Mouse (Mus musculus) adrenal gland, adult 2 months (tissue): Measurements from ENCODE around the gene Tnr. TPM values are rescaled to one million over a fixed set of nuclear protein-coding genes. Genes with fewer than 3 reads are reported as not detected.
A peak's percentile ranks its signal among the peaks of the same experiment; 100 is the strongest.

Source experiments
- DNase-seq: peaks from one replicate; pipeline ENCODE4 v3.0.0; 2021
- polyA plus RNA-seq: library from polyadenylated mRNA; depleted of rRNA; stranded (reverse); fragments of >200 nt; gene quantifications from 2 replicates; pipeline ENCODE4 v1.2.3, GENCODE M21; 2012
- total RNA-seq, 2 experiments: library from RNA; stranded (reverse); gene quantifications; 2 replicates each; pipeline ENCODE4 v1.2.3; 2021

Gene Tnr
- total and polyA plus RNA-seq, 3 experiments, result 0.97 to 5.2 (median 3.3) TPM

GRCm38 (mm10) chr1:159717016-159717415, 193.4 kb downstream of the Tnr start:
- DNase-seq, result no peak

- no peak for DNase-seq
Measured at GRCm38 (mm10) chr1:159723733-159724132, 200.2 kb downstream of the Tnr start.

DNA sequence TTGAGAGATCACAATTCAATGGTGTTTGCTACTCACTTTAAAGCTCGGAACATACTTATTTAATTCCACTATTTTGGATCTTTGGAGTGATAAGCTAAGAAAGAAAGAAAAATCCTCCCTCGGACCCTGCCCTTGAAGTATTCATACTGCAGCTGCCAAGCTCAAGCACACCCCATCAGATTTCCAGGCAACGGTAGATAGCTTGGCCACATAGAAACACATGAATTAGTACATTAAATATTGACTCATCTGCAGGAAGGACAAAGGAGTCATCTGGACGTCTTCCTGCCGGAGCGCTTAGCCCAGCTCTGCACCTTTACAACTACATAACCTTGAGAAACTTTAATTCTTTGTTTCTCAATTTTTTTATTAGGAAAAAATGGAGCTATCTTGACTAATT, 205.7 kb downstream of the Tnr start:
- DNase-seq, result no peak

GRCm38 (mm10) chr1:159730826-159731225, 207.3 kb downstream of the Tnr start:
- DNase-seq, result peak; percentile 50

DNA sequence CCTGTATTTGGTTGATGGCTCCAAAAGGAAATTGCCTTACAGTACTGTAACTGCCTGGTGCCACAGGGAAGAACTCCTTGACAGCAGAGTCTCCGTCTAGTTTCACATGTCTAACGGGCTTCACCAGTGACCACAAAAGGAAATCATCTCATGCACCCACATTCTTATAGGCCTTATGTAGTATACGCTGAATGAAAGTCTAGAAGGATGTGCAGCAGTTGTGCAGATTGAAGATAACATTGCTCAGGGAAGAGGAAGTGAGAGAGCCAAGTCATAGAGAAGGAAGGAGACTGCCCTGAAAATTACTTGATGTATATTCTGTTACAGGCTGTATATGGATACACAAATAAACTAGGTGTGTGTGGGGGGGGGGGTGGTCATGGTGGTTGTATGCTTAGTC, 211.5 kb downstream of the Tnr start:
- DNase-seq, result no peak

GRCm38 (mm10) chr1:159739478-159739877, 215.9 kb downstream of the Tnr start:
- no peak for DNase-seq

DNA sequence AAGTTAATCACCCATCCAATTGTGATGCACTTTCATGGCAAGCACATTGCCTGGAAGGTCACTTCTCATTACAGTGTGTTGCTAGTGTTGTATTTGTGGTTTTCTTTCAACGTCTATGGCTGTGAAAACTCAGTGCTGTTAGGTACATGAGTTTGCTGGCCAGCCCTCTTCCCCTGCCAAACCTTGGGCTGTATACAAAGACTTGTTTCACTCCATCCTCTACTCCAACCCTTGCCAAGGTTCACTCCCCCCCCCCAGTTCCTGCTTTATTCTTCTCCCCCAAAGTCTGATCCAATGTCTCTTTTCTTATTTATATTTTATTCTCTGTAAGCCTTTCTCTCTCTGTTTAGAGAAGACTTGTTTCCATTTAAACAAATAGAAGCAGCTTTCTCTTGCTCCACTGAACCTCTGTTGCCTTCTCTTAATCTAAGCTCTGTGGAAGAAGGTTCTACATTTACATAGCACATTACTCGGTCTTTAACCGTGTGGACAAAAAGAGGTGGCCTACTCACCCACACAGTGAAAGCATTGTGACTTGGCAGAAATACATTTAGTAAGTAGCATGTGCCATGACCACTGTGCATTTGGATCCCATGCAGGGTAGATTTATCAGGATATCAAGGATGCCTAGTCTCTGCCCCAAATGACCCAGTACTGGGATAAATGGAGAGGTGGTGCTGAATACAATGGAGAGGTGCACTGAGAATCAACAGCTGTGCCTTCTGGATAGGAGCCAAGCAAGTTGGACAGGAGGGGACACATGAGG, 217.9 kb downstream of the Tnr start:
- no peak for DNase-seq

- DNase-seq, result no peak
Measured at GRCm38 (mm10) chr1:159742003-159742274, 218.4 kb downstream of the Tnr start.

GRCm38 (mm10) chr1:159743744-159744253, 220.2 kb downstream of the Tnr start:
- DNase-seq, result no peak

DNA sequence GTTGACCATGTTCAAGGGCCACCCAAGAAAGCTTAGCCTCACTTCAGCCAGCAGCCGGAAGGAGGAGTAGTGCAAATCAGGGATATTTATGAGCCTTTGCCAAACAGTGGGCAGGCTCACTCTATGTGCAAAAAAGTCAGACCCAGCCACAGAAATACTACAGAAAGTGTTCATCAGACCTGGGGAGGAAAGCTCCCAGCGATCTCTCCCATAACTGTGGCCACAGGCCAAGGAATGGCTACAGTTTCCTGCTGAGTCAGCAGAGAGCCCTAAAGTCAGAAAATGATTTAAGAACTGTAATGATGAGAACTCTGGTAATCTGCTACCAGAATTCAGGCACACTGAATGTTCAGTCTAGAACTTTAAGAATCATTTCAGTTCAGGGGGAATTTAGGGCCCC, 221.7 kb downstream of the Tnr start:
- DNase-seq, result no peak

- DNase-seq, result no peak
Measured at GRCm38 (mm10) chr1:159747969-159748368, 224.4 kb downstream of the Tnr start.

DNA sequence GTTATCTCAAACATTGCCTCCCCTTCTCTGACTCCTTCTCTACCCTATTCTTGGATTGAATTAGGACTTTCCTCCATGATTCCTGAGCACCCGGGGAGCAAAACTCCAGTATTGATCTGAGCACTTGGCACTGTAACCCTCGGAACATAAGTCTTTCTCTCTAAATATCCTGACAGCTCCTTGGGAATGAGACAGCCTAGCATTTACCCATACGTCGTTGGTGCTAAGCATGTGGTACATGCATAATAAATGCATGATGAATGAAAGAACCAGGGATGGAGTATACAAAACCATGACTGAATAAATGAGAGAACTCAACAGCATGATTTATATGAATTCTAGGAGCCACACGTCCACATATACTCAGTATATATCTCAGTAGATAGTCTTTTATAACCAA, 226.8 kb downstream of the Tnr start:
- DNase-seq, result no peak

- no peak for DNase-seq
Measured at GRCm38 (mm10) chr1:159750876-159751275, 227.3 kb downstream of the Tnr start.

- no peak for DNase-seq
Measured at GRCm38 (mm10) chr1:159760970-159761369, 237.4 kb downstream of the Tnr start.

GRCm38 (mm10) chr1:159763901-159764300, 240.3 kb downstream of the Tnr start:
- DNase-seq, result no peak

DNA sequence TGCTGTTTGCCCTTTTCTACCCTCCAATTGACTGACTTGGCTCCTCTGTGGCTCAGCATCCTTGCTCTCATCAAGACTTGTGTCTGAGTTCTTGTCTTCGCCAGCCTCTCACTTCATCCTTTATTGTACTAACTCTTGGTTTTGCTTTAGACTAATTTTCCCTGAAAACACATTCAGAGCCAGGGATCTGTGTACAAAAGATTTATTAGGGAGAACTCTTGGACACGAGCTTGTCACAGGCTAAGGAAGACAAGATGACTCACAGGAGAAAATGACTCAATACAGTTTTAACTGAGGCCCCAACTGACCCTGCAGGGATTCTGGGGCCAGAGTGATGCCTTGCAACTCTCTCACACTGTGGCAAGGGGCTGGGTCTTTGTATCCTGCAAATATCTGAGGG, 241.3 kb downstream of the Tnr start:
- DNase-seq, result peak; percentile 22

GRCm38 (mm10) chr1:159769948-159770347, 246.4 kb downstream of the Tnr start:
- DNase-seq, result no peak

DNA sequence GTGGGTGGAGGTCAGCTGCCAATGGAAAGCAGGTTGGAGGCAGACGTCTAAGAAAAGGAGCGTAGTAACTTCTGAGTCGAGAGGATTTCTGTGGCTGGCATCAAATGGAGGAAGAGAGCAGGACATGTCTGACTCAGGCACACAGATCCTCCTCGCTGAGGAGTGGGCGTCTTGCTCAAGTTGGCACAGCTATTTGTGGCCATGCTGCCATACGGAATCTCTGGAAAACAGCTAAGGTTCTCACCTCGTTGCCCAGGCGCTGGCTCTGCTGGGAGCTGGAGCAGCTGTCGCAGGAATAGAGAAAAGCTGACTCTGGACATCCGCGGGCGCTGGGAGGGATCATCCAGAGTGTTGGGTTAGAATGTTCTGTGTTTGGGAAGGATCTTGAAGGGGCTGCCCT, 250.1 kb downstream of the Tnr start:
- DNase-seq, result no peak

DNA sequence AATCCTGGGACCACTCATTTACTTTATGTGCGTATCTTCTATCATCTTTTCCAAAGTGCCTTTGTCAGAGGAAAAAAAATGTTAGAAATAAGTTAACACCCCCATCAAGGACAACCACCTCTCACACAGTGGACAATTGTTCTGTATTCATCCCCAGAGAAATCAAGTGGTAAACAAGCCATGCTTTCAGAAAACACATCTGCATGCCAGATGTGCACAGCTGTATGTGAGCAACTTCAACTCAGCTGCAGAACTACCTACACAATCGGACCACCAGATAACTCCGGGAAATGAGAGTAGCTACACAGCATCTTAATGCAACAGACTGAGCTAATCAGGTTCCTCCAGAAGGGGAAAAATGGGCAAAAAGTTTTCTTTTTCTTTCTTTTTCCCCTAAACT, 251.6 kb downstream of the Tnr start:
- no peak for DNase-seq

GRCm38 (mm10) chr1:159777107-159777506, 253.5 kb downstream of the Tnr start:
- DNase-seq, result no peak

DNA sequence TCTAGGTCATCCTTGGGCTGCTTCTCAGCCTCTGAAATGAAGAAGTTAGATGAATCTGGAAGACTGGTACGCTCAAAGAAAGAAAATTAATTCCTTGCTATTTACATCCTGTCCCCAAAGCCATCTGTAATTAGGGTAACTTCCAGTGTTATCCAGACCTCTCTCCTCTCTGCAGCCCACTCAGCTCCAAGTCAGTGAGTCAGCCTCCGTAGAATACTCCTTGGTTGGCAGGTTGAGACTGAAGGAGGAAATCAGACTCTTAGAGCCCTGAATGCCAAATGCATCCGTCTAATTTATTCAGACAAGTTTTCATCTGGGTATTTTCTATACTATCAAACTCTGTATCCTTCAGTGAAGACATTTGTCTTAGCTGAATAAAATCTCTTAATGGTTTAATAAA, 255.9 kb downstream of the Tnr start:
- DNase-seq, result no peak

GRCm38 (mm10) chr1:159783842-159784241, 260.3 kb downstream of the Tnr start:
- DNase-seq, result peak; percentile 35

DNA sequence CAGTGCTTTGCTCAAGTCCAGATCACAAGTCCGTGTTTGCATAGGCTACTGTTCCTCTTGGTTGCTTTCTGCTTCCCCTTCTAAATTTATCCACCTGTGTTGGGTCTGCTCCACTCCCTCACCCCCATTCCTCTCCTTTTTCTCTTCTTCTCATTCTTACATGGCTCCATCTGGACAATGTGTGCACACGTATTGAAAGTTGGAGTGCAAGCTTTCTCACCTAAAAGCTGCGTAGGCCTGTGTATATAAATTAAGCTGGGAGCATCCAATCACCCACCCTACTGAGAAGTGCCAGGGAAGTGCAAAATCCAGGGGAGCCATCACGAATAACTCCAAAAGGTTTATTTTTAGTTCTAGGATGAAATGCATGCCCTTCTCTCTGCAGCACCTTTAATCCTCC, 264.7 kb downstream of the Tnr start:
- DNase-seq, result no peak

- DNase-seq, result no peak
Measured at GRCm38 (mm10) chr1:159792546-159792945, 269.0 kb downstream of the Tnr start.

DNA sequence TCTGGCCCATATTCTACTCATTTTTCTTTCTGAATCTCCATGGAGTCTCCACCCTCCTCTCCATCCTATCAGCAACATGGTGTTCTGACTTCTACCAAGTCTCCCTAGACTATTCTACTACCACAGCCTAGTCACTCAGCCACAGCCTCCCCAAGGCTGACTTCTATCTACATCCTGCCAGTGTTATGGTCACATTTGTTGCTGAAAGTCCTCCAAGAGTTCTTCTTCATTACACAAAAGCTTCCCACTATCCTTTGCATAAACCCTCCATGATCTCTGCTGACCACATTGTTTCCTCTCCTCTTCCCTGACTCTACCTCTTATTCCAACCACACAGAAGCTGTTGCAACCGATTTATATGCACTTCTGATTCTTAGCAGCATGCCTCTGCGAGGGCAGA, 272.5 kb downstream of the Tnr start:
- DNase-seq, result no peak
